8 mouse cellular contexts compared by ENCODE assay signal in genomic region chr4:98108676-98109016, GRCm38 (mm10).
DNase-seq lines count a peak whose midpoint lies in the region; ATAC-seq lines count a peak whose summit lies in the region.

No protein-coding gene starts in this region.

- peak overlapping the region; percentile 43 for H3K4me2 ChIP-seq in kidney, embryonic 15.5 days

- WGBS in kidney, embryonic 15.5 days = 12% methylated on average over 4 of the region's 4 CpGs
- WGBS in hindbrain, embryonic 10.5 days = 4% methylated on average over 4 of the region's 4 CpGs

- peak; percentile 68 for ATAC-seq in kidney, embryonic 15.5 days (replicated peaks; ENCODE audit: low FRiP score)

- 0 out of 2 replicates have a peak, but pooled peaks cover 3% of the 10 kb centered on the region for H3K36me3 ChIP-seq in kidney, embryonic 15.5 days
- no peaks in the 10 kb centered on the region for H3K36me3 ChIP-seq in hindbrain, embryonic 10.5 days

- H3K9ac ChIP-seq in kidney, embryonic 15.5 days = no peak overlapping the region

- peaks cover 49% of the 10 kb centered on the region for H3K4me1 ChIP-seq in kidney, embryonic 15.5 days
- peaks cover 70% of the 10 kb centered on the region for H3K4me1 ChIP-seq in hindbrain, embryonic 10.5 days (replicated peaks)

- no peaks in the 10 kb centered on the region for H3K9me3 ChIP-seq in kidney, embryonic 15.5 days (replicated peaks)
- no peaks in the 10 kb centered on the region for H3K9me3 ChIP-seq in hindbrain, embryonic 10.5 days

- no peaks in the 10 kb centered on the region for H3K27me3 ChIP-seq in kidney, embryonic 15.5 days
- peaks cover 44% of the 10 kb centered on the region for H3K27me3 ChIP-seq in hindbrain, embryonic 10.5 days (ENCODE audit: insufficient read depth, poor library complexity, severe bottlenecking)

- H3K27ac ChIP-seq in kidney, embryonic 15.5 days = peak overlapping the region; percentile 83
- peak overlapping the region; percentile 86 for H3K27ac ChIP-seq in hindbrain, embryonic 10.5 days

- no peak for DNase-seq in kidney, adult 8-10 months
- DNase-seq in embryo, embryonic 10.5 days (ENCODE audit: low spot score) = peak; percentile 97
- DNase-seq in hindbrain, embryonic 10.5 days (ENCODE audit: low spot score) = peak; percentile 81
- DNase-seq in lung, postnatal 4 days = peak; percentile 56 to 65
- no peak for DNase-seq in spleen, postnatal 14 days (ENCODE audit: low spot score in 2 of 2)
- no peak for DNase-seq in c-Kit-positive CD71-positive TER-119-positive erythroid progenitor cells, embryonic 14.5 days (ENCODE audit: low spot score)
- DNase-seq in spleen, postnatal 36 days (ENCODE audit: low spot score in 2 of 2) = no peak

- no peak overlapping the region for H3K4me3 ChIP-seq in kidney, embryonic 15.5 days (replicated peaks)
- H3K4me3 ChIP-seq in hindbrain, embryonic 10.5 days = 0 out of 2 replicates have a peak overlapping the region, but pooled peaks have one; percentile 21

Comparison
In these comparisons a context has a peak if more than half of its experiments do, and no peak if none do; other contexts are left out.
1. DNase-seq: peak in embryo, embryonic 10.5 days (single experiment), hindbrain, embryonic 10.5 days (single experiment) and lung, postnatal 4 days (2 of 2); none in kidney, adult 8-10 months (0 of 2), spleen, postnatal 14 days (0 of 2), c-Kit-positive CD71-positive TER-119-positive erythroid progenitor cells, embryonic 14.5 days (single experiment) and spleen, postnatal 36 days (0 of 2).